Mouse (Mus musculus): ENCODE measurements around the gene Prdm10.

The Prdm10 gene

DNA sequence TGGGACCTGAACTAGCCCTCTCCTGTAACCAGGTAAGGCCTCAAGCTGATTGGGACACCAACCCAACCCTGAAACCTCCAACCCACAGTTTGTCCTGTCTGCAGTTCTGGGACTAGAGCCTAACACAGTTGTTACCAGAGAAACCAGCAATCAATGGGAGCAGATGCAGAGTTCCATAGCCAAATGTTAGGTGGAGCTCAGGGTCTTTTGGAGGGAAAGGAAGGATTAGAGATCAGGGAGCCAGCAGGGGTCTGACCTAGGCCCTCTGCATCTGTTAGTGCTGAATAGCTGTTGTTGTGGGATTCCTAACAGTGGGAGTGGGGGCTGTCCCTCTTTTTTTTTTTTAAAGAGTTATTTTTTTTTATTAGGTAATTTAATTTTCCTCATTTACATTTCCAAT is 96.3 kb downstream of the Prdm10 start:
- no peak for DNase-seq

DNA sequence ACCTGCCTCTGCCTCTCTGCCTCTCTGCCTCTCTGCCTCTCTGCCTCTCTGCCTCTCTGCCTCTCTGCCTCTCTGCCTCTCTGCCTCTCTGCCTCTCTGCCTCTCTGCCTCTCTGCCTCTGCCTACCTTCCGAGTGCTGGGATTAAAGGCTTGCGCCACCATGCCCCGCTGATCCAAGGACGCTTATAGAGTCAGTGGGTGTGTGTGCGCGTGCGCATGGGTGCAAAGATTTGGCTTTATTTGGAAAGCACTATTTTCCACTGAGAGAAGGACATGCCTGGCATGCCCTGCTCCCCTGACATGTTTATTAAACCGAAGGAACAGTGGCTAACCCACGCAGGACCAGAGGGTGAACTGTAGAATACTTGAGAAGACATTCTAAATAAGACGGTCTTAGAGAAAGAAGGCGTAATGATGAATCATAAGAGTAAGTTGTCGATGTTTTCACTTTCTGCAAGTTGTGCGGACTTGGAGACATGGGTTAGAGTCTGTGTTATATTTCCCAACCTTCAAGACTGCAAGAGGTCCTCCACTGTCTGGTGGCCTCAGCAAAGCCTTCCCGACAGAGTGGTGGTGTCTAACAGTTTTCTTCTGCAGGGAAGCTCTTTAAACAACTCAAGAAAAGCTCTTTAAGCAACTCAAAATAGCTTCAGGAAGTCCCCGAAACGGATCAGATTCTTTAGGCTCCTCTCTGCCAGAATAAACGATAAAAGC is 104.6 kb downstream of the Prdm10 start:
- no peak for DNase-seq

DNA sequence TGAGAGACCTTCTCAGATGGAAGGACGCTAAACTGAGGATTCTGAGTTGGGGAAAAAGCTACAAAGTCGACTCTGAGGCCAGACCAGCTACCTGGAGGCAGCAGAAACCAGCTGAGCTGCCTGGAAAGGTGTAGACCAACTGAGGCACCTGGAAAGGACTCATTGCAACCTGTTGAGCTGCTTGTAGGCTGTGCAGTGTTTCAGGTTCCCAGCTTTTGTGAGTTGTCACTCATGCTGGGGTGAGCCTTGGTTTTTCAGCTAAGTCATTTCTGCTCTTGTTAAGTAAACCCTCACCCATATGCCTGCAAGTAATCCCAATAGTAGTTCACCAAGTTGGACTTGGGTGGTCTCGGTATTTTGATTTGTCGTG is 105.1 kb downstream of the Prdm10 start:
- no peak for DNase-seq

DNA sequence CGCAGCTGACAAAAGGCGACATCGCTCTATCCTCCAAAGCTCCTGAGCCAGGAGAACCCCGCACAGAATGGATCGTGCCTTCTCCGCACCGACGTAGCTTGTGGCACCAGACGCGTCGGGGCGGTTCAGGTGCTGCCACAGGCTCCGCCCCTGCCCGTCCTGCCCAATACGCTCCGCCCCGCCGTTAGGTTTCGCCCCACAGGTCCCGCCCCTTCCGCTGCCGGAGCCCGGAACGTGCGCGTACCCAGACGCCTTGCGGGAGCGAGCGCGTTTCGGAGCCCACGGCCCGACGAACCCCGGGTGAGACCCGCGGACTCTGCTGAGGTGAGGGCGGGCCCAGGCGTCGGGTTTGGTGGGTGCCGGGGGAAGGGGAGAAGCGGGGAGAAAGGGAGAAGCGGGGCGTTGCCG is 105.6 kb downstream of the Prdm10 start, which contains the start of gene Nfrkb:
TSS of gene Nfrkb (plus strand) at position 246 of the 408 bp plus-strand sequence.
- peak; percentile 99 for DNase-seq

DNA sequence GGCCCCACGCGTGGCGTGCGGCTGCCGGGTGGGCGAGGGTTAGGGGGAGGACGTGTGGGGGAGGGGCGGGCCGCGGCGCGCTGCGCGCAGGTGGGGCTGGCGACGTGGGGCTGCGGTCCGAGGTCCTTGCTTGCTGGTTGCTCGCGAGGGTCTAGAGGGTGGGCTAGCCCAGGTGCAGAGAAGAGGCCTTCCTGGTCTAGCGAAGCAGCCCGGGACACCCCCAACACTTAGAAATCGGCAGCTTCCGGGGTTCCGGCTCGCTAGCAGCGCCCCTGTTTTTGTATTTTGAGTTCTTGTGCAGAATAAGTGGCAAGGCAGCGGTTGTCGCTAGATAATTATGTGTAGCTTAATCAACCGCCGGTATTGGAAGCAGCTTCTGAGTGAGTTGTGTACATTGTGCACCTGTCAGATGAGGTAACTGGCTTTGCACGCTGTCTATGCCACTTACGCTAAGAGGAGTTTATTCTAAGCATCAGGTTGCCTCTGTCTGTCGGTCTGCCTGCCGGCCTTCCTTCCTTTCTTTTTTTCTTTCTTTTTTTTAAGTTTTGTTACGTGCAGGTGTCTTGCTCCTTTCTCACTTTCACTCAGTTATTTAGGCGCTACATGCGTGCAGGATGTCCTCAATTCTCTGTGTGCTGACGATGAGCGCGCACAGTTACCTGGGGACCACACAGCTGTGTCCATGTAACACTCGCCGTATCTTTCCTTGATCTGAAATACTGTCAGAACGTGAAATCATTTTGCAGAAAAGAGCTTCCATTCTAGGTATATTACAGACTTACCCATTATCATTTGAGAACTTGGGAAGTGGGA is 106.2 kb downstream of the Prdm10 start:
- DNase-seq: no peak

DNA sequence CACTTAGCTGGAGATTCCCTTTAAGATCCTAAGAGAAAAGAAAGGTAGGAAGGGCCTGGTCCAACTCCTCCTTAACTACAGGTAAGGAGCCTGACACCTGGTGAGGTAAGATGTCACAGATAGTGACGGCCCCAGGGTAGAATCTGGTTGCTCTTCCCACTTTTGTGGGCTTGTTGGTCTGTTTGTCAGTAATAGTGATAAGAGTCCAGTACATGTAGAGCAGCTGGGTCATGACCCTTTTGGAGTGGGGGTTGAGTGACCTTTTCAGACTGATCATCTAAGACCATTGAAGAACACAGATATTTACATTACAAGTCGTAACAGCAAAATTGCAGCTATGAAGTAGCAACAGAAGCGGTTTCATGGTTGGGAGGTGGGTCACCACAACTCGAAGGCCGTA is 106.9 kb downstream of the Prdm10 start:
- DNase-seq: no peak

DNA sequence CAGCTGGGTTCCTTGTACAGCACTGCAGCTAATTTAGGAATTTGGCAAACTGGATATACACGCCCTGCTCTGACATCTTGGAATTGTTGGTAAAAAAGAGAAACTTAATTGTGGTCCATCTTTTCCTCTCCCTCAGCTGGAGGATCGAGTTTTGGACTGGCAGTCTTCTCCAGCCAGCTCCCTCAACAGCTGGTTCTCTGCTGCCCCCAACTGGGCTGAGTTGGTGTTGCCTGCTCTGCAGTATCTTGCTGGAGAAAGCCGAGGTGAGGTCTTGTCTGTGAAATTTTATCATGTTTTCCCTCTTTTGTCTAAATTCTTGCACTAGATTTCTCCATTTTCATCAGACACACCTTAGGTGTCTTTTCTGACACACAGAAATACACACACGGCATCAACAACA is 120.1 kb downstream of the Prdm10 start:
- DNase-seq: peak; percentile 87

DNA sequence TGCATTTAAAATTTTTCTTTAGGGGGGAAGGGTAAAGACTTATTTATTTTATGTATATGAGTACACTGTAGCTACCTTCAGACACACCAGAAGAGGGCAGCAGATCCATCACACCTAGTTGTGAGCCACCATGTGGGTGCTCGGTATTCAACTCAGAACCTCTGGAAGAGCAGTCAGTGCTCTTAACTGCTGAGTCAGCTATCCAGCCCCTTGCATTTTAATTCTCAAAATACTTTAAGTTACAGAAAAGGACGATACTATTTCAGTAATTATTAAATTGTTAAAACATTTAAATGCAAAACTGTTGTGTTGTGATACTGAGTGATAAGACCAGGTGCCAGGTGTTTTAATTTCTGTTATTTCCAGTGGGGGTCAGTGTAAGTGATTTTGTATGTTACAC is 124.0 kb downstream of the Prdm10 start:
- no peak for DNase-seq

DNA sequence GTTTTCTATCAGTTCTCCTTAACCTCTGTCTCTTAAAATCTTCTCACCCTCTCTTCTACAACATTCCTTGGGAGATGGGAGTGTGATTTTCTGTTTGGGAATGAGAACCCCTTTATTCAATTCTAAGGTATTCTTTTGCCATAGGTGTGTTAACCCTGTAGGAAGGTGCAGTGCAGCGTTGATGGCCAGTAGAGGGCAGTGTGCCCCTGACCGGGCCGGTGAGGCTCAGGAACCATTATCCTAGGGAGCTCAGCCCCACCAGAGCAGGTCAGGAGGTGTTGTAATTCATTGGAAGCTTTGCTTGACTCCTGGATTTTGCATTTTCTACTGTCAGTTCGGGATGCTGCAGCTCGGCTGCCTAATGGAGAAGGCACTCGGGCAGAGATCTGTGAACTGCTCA is 124.9 kb downstream of the Prdm10 start:
- DNase-seq: no peak

DNA sequence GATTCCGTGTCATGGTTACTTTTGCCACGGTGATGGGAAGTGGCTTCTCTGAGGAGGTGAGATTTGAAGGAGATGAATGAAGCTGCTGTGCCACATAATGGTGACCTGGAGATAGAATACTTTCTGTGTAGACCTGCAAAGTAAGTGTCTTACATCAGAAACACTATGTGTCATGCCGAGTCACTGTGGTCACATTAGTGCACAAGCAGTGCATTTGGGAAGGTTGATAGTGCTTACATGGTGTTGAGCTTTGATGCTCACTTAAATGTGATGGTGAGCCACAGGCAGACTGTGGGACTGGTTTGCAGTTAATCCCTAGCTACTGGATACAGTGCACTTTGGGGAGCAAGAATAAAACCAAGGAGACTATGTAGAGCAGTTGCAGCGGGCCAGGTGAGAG is 131.8 kb downstream of the Prdm10 start:
- no peak for DNase-seq

DNA sequence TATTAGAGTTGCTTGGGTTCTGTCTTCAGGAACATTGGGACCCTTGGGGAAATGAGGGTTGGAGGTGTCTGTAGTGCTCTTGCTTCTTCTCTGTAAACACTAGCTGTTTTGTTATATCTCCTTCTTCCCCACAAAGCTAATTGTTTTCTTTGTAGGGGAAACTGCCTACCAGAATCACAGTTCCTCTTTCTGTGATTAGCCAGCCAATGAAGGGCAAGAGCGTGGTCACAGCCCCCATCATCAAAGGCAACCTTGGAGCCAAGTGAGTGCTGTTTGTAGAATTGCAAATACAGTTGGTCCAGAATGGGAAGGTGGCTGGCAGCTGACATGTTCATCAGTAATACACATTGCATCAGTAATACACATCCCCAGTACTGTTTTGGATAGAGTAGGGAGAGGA is 138.5 kb downstream of the Prdm10 start:
- no peak for DNase-seq

DNA sequence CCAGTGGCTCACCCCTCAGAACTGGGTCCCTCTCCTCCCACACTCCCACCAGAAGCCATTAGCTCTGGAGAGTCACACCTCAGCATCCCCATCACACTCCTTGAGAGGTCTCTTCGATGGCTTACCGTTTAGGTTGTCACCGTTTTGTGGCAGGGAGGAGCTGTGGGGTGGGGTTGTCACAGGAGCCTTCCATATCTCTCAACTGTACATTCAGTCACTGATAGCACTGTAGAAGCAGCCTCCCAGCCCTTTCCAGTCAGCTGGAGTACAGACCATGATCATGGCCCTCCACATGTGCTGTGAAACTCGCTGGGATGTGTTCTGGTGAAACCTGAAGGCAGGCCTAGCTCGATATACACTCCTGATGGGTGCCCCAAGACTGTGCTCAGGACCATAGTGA is 141.8 kb downstream of the Prdm10 start:
- DNase-seq: no peak

DNA sequence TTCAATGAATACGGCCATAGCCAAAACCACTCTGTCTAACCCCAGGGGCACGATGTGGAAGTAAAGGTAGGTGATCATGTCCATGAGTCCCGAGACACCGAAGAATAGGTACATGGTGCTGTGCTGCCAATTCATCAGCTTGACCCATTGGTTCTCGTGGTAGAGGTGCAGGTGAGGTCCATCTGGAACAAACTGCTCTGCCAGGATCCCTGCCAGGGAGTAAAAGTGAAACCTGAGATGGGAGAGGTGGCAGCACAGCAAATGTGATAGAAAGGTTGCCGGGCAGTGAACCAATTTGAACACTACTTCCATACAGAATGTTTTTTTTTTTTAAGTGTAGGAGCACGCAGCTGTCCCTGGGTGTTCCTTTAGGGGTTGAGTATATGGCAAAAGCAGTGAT is 148.6 kb downstream of the Prdm10 start:
- DNase-seq: no peak

DNA sequence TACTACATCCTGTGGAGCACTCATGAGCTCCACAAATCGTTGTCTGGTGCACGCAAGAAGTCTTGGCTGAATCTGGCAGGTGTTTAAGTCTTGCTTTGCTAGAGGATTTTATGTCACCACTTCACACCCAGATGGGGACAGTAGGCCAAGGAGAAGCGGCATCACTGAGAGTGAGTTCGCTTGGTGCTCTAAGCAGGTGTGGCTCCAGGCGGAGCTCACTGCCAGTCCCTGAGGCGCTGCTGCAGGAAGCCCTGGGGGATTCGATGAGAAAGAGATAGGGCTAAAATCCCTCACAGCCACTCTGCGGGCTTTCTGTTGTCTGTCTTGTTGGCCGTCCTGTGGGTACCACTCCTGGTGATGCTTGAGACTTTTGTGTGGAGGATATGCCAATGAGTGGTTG is 149.7 kb downstream of the Prdm10 start:
- peak; percentile 64 for DNase-seq
